Mouse (Mus musculus) C2C12 (cell line): ENCODE data around the gene Gm10840. TPM values are rescaled to one million over a fixed set of nuclear protein-coding genes. Genes with fewer than 3 reads are reported as not detected.

ENCODE experiments used
- H3K27me3 ChIP-seq: one replicate; pipeline ENCODE4 v1.6.1; 2011; ENCODE audit not compliant: control insufficient read depth, insufficient read depth, insufficient read length
- H3K36me3 ChIP-seq: one replicate; pipeline ENCODE4 v1.6.1; 2011; ENCODE audit not compliant: control insufficient read depth, insufficient read depth
- H3K4me3 ChIP-seq: one replicate; pipeline ENCODE4 v1.5.1; 2011; ENCODE audit warnings: mild to moderate bottlenecking, control low read depth; ENCODE audit not compliant: poor library complexity, insufficient read depth, severe bottlenecking
- H3K79me2 ChIP-seq: one replicate; pipeline ENCODE4 v1.6.1; 2011; ENCODE audit not compliant: control insufficient read depth, insufficient read depth
- H3K79me3 ChIP-seq: one replicate; pipeline ENCODE4 v1.6.1; 2011; ENCODE audit warnings: low read depth, control low read depth
- H3ac ChIP-seq: one replicate; pipeline ENCODE3; 2011; ENCODE audit warnings: low read depth; ENCODE audit not compliant: control insufficient read depth, insufficient read length
- MYOD1 ChIP-seq: IDR thresholded peaks from one replicate; pipeline ENCODE4 v1.6.1; 2011; ENCODE audit warnings: low read depth; ENCODE audit not compliant: control insufficient read depth, insufficient read length
- polyA plus RNA-seq: library from polyadenylated mRNA; unstranded; fragments of >200 nt; fragmentation: generic; extraction: Trizol; gene quantifications from one replicate; pipeline ENCODE4 v1.2.1, GENCODE M21; 2012; ENCODE audit warnings: missing spikeins

The Gm10840 gene
- polyA plus RNA-seq, 1 experiment: not detected

DNA sequence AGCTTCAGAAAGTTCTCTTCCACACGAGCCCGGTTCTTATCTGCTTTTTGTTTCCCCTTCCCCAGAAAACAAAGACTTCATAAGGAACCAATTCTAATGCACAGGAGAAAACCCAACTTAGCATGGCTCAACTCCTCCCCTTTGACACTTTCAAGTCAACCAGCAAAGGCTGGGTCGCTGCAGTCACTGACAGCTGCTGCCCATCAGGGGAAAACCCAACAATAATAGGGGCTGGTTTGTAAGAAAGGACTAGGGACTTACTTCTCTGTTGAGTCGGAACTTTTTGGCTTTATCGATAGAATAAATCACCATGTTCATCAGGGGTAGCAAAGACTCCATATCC is 41.4 kb downstream of the Gm10840 start, which contains the start of gene Strada:
Gene Strada (minus strand): TSS at position 46 of the 343 bp plus-strand sequence.
- H3K36me3 ChIP-seq: peaks cover 93% of the 10 kb centered on the region

More for the DNA sequence above, 41.4 kb downstream of the Gm10840 start, which contains the start of gene Strada:
- Histone ChIP-seq H3ac (no peak within 1 kb of the TSS), H3K27me3 (no peaks in the 10 kb centered on the region), H3K79me2 (no peaks in the 10 kb centered on the region), H3K79me3 (peaks cover 2% of the 10 kb centered on the region), H3K4me3 (no peak within 1 kb of the TSS)
- TF ChIP-seq MYOD1: no peak

Other genes with a start within 250 kb of the Gm10840 start
- gene Cyb561, start 207.5 kb upstream of the Gm10840 start, polyA plus RNA-seq: 2.7 TPM
- gene Ace, start 192.9 kb upstream of the Gm10840 start, polyA plus RNA-seq: 1.3 TPM
- not detected for gene Ace3, start 166.2 kb upstream of the Gm10840 start, polyA plus RNA-seq
- not detected for gene Kcnh6, start 152.7 kb upstream of the Gm10840 start, polyA plus RNA-seq
- 35.2 TPM for gene Dcaf7, start 124.0 kb upstream of the Gm10840 start, polyA plus RNA-seq
- 15.8 TPM for gene Taco1, start 94.8 kb upstream of the Gm10840 start, polyA plus RNA-seq
- gene Map3k3, start 76.2 kb upstream of the Gm10840 start, polyA plus RNA-seq: 23.1 TPM
- 67.7 TPM for gene Limd2, start within 50 bp of the Gm10840 start, polyA plus RNA-seq
- gene Strada, start 41.3 kb downstream of the Gm10840 start, polyA plus RNA-seq: 21.3 TPM
- gene Ccdc47, start 55.5 kb downstream of the Gm10840 start, polyA plus RNA-seq: 16.6 TPM
- 19.5 TPM for gene Ddx42, start 56.1 kb downstream of the Gm10840 start, polyA plus RNA-seq
- 48.7 TPM for gene Ftsj3, start 95.2 kb downstream of the Gm10840 start, polyA plus RNA-seq
- 289 TPM for gene Psmc5, start 95.3 kb downstream of the Gm10840 start, polyA plus RNA-seq
- 49.5 TPM for gene Smarcd2, start 112.1 kb downstream of the Gm10840 start, polyA plus RNA-seq
- 0.15 TPM for gene Tcam1, start 115.8 kb downstream of the Gm10840 start, polyA plus RNA-seq
- not detected for gene Gh, start 141.0 kb downstream of the Gm10840 start, polyA plus RNA-seq
- gene Cd79b, start 153.9 kb downstream of the Gm10840 start, polyA plus RNA-seq: not detected
- gene Scn4a, start 192.4 kb downstream of the Gm10840 start, polyA plus RNA-seq: 0.02 TPM
- not detected for gene Prr29, start 204.6 kb downstream of the Gm10840 start, polyA plus RNA-seq
- not detected for gene Icam2, start 227.2 kb downstream of the Gm10840 start, polyA plus RNA-seq